Mouse (Mus musculus) lung, embryonic 14.5 days (tissue): ENCODE data around the gene Birc5. TPM values are rescaled to one million over a fixed set of nuclear protein-coding genes. Genes with fewer than 3 reads are reported as not detected.
A peak's percentile ranks its signal among the peaks of the same experiment; 100 is the strongest.

ENCODE experiments used
- ATAC-seq: fragments of 200-750 bp; cut with Nextera tagmentation; 2 replicates; pipeline ENCODE4 v1.8.0; 2017; ENCODE audit warnings: mild to moderate bottlenecking, moderate TSS enrichment, moderate library complexity; ENCODE audit not compliant: insufficient read depth
- DNase-seq: peaks from one replicate; pipeline ENCODE4 v3.0.0-alpha.2; 2015
- H3K27ac ChIP-seq: fragments of 300-500 bp; sonication (generic); 2 replicates; pipeline ENCODE4 v1.5.1; 2014; ENCODE audit warnings: low read depth, mild to moderate bottlenecking, moderate library complexity
- H3K27me3 ChIP-seq: fragments of 300-500 bp; sonication (generic); 2 replicates; pipeline ENCODE4 v1.6.1; 2014; ENCODE audit warnings: low read length, control low read depth; ENCODE audit not compliant: insufficient read depth
- H3K36me3 ChIP-seq: fragments of 300-500 bp; sonication (generic); 2 replicates; pipeline ENCODE4 v1.6.1; 2014; ENCODE audit warnings: control low read depth; ENCODE audit not compliant: insufficient read depth
- H3K4me1 ChIP-seq: fragments of 300-500 bp; sonication (generic); 2 replicates; pipeline ENCODE4 v1.6.1; 2014; ENCODE audit warnings: antibody characterized with exemption, control low read depth; ENCODE audit not compliant: insufficient read depth
- H3K4me2 ChIP-seq: fragments of 300-500 bp; sonication (generic); 2 replicates; pipeline ENCODE4 v1.6.1; 2014; ENCODE audit warnings: mild to moderate bottlenecking
- H3K4me3 ChIP-seq: fragments of 300-500 bp; sonication (generic); 2 replicates; pipeline ENCODE4 v1.5.1; 2014; ENCODE audit warnings: low read depth, low read length
- H3K9ac ChIP-seq: fragments of 300-500 bp; sonication (generic); 2 replicates; pipeline ENCODE4 v1.6.1; 2014
- H3K9me3 ChIP-seq: fragments of 300-500 bp; sonication (generic); 2 replicates; pipeline ENCODE4 v1.6.1; 2016; ENCODE audit warnings: low read depth, low read length, control low read depth
- CTCF ChIP-seq: IDR thresholded peaks from 2 replicates; pipeline ENCODE4 v1.5.1; 2016; ENCODE audit warnings: antibody characterized with exemption, low read depth
- WGBS: fragments of 180-500 bp; shearing (Covaris S2); extraction: QIAGEN DNeasy Blood & Tissue Kit; methylation state at CpG from one replicate; pipeline ENCODE4 v1.1.7; 2014; 5-methylcytosine and 5-hydroxymethylcytosine counted together
- polyA plus RNA-seq: library from polyadenylated mRNA; unstranded; fragments of >200 nt; fragmentation: Nextera tagmentation; extraction: Ambion mirVana; gene quantifications from 2 replicates; pipeline ENCODE4 v1.2.1, GENCODE M21; 2014

Gene Birc5
- polyA plus RNA-seq, 1 experiment from 2014 or later: 399 TPM

- DNase-seq (no peak), ATAC-seq (no peak)
- 89% methylated on average over 9 of the region's 9 CpGs for WGBS
- Histone ChIP-seq H3K9me3 (no peaks in the 10 kb centered on the region), H3K27me3 (no peaks in the 10 kb centered on the region), H3K27ac (no peak overlapping the region), H3K4me3 (no peak overlapping the region), H3K36me3 (peaks cover 67% of the 10 kb centered on the region), H3K4me1 (peaks cover 10% of the 10 kb centered on the region), H3K9ac (no peak overlapping the region), H3K4me2 (no peak overlapping the region)
- TF ChIP-seq CTCF: no peak
These were observed 5.2 kb downstream of the Birc5 start for GRCm38 (mm10) chr11:117854241-117854640.

DNA sequence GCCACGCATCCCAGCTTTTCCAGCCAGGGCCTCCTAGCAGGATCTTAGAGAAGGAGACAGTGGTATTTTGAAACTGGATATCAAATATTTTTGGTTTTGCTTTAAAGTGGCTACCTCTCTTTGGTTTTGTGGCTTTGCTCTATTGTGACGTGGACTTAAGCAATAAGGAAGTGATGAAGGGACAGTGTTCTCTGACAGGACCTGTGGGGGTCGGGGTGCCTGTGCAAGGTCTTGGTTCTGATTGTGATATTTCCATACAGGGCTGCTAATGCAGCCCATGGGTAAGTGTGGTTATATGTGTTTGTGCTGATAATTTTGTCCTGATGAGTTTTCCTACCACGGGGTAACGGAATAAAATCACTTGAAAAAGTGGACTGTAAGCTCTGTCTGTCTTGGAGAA is 6.3 kb downstream of the Birc5 start:
- 92% methylated on average over 5 of the region's 5 CpGs for WGBS
- H3K36me3 ChIP-seq: peaks cover 67% of the 10 kb centered on the region
- H3K4me1 ChIP-seq: peaks cover 5% of the 10 kb centered on the region
- no peak overlapping the region for H3K4me3 ChIP-seq
- DNase-seq: no peak
- H3K27ac ChIP-seq: no peak overlapping the region
- TF ChIP-seq CTCF: no peak
- H3K9me3 ChIP-seq: no peaks in the 10 kb centered on the region
- H3K4me2 ChIP-seq: no peak overlapping the region
- H3K27me3 ChIP-seq: peaks cover 7% of the 10 kb centered on the region
- no peak for ATAC-seq
- no peak overlapping the region for H3K9ac ChIP-seq

- TF ChIP-seq CTCF: no peak
- H3K4me2 ChIP-seq: no peak overlapping the region
- WGBS: 61% methylated on average over 1 of the region's 1 CpGs
- no peak overlapping the region for H3K4me3 ChIP-seq
- H3K9ac ChIP-seq: no peak overlapping the region
- H3K27me3 ChIP-seq: peaks cover 14% of the 10 kb centered on the region
- no peaks in the 10 kb centered on the region for H3K9me3 ChIP-seq
- H3K4me1 ChIP-seq: 0 out of 2 replicates have a peak, but pooled peaks cover 1% of the 10 kb centered on the region
- ATAC-seq (no peak), DNase-seq (no peak)
- H3K27ac ChIP-seq: no peak overlapping the region
- H3K36me3 ChIP-seq: peaks cover 65% of the 10 kb centered on the region
These were observed 6.9 kb downstream of the Birc5 start for GRCm38 (mm10) chr11:117855975-117856374.

GRCm38 (mm10) chr11:117857462-117857861 is 8.4 kb downstream of the Birc5 start:
- Histone ChIP-seq H3K27ac (no peak overlapping the region), H3K9ac (no peak overlapping the region), H3K9me3 (no peaks in the 10 kb centered on the region), H3K4me2 (no peak overlapping the region), H3K4me1 (no peaks in the 10 kb centered on the region), H3K36me3 (peaks cover 55% of the 10 kb centered on the region), H3K4me3 (no peak overlapping the region), H3K27me3 (peaks cover 20% of the 10 kb centered on the region)
- DNase-seq: no peak
- no peak for ATAC-seq
- 92% methylated on average over 10 of the region's 10 CpGs for WGBS
- TF ChIP-seq CTCF: no peak

- no peak for ATAC-seq
- Histone ChIP-seq H3K4me2 (no peak overlapping the region), H3K9me3 (no peaks in the 10 kb centered on the region), H3K27me3 (peaks cover 23% of the 10 kb centered on the region), H3K4me1 (no peaks in the 10 kb centered on the region), H3K9ac (no peak overlapping the region), H3K27ac (no peak overlapping the region), H3K36me3 (peaks cover 46% of the 10 kb centered on the region), H3K4me3 (no peak overlapping the region)
- 64% methylated on average over 3 of the region's 3 CpGs for WGBS
- DNase-seq: no peak
- TF ChIP-seq CTCF: no peak
These were observed 9.3 kb downstream of the Birc5 start for GRCm38 (mm10) chr11:117858392-117858791.

DNA sequence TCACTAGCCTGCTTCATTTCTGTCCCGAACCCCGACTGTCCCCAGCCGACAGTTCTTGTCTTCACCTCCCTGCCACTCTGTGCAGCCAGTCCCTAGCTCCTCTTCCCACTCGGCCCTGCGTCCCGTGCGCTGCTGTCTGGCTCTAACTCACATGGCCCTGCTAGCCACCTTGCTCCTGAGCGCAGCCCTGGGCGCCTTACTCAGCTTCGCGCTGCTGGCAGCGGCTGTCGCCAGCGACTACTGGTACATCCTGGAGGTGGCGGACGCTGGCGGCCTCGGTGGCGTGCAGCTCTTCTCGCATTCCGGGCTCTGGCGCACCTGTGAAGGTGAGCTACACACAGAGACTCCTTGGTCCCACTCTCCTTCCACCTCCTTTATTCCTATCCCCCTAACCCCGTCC is 11.6 kb downstream of the Birc5 start, which contains the start of gene Tmem235:
Gene Tmem235 (plus strand): TSS at position 152 of the 400 bp plus-strand sequence.
- no peak within 1 kb of the TSS; the same call in 1 of the 2 replicates for H3K9ac ChIP-seq
- H3K27ac ChIP-seq: no peak within 1 kb of the TSS
- H3K4me2 ChIP-seq: 0 out of 2 replicates have a peak within 1 kb of the TSS, but pooled peaks have one; percentile 15
- 3% methylated on average over 23 of the region's 23 CpGs for WGBS
- DNase-seq (no peak), ATAC-seq (no peak)
- no peaks in the 10 kb centered on the region for H3K4me1 ChIP-seq
- peaks cover 23% of the 10 kb centered on the region for H3K27me3 ChIP-seq
- TF ChIP-seq CTCF: no peak
- no peak within 1 kb of the TSS for H3K4me3 ChIP-seq
- H3K9me3 ChIP-seq: no peaks in the 10 kb centered on the region
- H3K36me3 ChIP-seq: peaks cover 24% of the 10 kb centered on the region

- no peak overlapping the region for H3K4me2 ChIP-seq
- ATAC-seq: no peak
- WGBS: 37% methylated on average over 11 of the region's 11 CpGs
- no peak for DNase-seq
- 0 out of 2 replicates have a peak, but pooled peaks cover under 1% of the 10 kb centered on the region for H3K36me3 ChIP-seq
- no peaks in the 10 kb centered on the region for H3K9me3 ChIP-seq
- H3K27ac ChIP-seq: no peak overlapping the region
- peaks cover 23% of the 10 kb centered on the region for H3K27me3 ChIP-seq
- H3K4me1 ChIP-seq: no peaks in the 10 kb centered on the region
- no peak overlapping the region for H3K4me3 ChIP-seq
- TF ChIP-seq CTCF: no peak
- no peak overlapping the region for H3K9ac ChIP-seq
These were observed 14.3 kb downstream of the Birc5 start for GRCm38 (mm10) chr11:117863174-117863856.
